Mouse (Mus musculus): ENCODE data around the gene Ctsm. TPM values are rescaled to one million over a fixed set of nuclear protein-coding genes. Genes with fewer than 3 reads are reported as not detected.

Gene Ctsm
- not detected for polyA plus RNA-seq (2012; fragmentation: generic; extraction: Trizol)

GRCm38 (mm10) chr13:61541631-61542030 is at the start of gene Ctsm:
TSS of gene Ctsm (minus strand) at chr13:61541839.

DNA sequence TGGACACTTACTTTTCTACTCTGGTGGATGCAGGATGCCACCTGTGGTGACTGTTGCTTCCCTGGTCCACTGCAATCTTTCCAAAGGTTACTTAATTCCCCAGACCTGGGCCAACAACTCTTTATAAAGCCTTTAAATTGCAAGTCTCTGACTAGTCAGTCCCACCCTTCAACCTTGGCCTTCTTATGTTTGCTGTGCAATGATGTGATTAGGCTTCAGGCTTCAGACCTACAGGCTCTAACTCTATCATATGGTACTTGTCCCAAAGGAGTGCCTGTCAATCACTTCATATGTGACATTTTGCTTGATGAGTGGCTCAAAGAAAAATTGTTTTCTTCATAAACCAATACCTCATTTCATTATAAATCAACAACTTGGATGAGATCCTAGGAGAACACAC is 28.4 kb upstream of the Ctsm start, which contains the start of gene Cts3:
Gene Cts3 (minus strand): TSS at position 101 of the 400 bp plus-strand sequence.

DNA sequence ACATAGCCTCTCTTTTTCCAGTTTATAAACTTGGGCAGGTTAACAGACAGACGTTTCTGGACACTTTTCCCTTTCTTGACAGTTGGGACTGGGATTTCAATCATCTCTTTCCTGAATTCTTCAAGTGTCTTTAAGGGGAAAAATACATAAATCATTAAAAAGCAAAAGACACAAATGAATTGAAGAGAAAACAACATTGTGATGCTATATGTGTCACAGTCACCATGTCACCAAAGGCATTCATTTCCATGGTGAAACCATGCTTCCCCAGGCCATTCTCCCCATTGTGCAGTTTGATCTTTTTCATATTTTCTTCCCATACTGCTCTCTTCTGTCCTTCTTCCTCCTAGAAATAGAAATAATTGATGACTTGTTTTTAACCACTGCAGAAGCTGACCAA is 26.4 kb upstream of the Ctsm start, which contains the start of gene Gm49352:
Gene Gm49352 (minus strand): TSS at position 101 of the 400 bp plus-strand sequence.

Other genes starting within 250 kb of the Ctsm start
- not detected for gene Cts7, start 183.6 kb downstream of the Ctsm start, polyA plus RNA-seq (2012; fragmentation: generic; extraction: Trizol)
- not detected for gene Gm49352, start 26.3 kb upstream of the Ctsm start, polyA plus RNA-seq (2012; fragmentation: generic; extraction: Trizol)
- gene Cts3, start 28.3 kb upstream of the Ctsm start, polyA plus RNA-seq (2012; fragmentation: generic; extraction: Trizol) = not detected